Mouse (Mus musculus): Measurements from ENCODE around the gene Lrrc8c. TPM values are rescaled to one million over a fixed set of nuclear protein-coding genes. Genes with fewer than 3 reads are reported as not detected.

Lrrc8c gene
- total and polyA plus RNA-seq, 3 experiments = 33.0 to 46.0 TPM; not detected in 1

DNA sequence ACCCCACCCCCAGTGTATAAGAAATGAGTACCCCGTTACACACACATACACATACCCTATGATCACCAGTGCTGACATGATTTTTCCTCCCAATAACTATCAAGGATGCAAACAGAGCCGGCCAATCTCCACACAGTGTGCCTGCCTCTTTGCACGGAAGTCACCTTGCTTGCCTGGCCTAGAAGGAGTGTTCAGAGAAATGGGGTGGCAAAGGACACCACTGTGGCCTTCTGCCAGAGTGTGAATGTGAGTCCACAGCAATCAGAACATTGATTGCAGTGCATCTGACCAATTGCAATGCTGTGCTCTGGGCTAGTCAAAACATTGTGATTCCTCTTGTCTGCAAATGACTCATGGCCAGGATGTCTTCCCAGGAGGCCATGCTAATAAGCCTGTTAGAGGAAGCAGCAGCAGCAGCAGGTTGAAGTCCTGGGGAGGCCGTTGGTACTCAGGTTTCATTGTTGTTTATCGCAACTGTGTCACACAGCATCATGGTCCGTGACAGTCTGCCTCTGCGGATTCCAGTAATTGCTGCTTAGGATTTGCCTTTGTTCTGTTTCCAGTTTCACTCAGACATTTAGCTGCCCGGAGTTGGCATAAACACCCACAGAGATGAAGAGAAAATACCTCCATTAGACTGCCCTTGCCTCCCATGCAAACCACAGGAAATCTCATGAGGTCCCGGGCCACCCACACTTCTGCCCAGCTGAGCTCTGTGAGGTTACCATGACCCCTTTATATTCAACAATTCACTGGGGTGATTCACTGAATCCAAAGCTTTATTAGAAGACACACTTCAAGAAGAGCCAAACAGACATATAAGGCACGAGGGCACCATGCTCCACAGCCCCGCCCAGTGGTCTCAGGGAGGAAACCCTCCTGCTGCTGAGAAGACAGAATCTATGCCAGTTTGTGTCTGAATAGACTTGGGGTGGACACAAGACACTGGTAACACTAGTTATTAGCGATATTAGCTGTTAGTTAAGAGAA lies 18.8 kb upstream of the Lrrc8c start:
- Histone ChIP-seq H3K4me3 (ENCODE audit: control insufficient read depth in 1 of 2, insufficient read depth in 1 of 2, low read depth in 2 of 2, low read length in 2 of 2) (no peak overlapping the region), H3K79me2 (ENCODE audit: control insufficient read depth, insufficient read depth, low read length, poor library complexity) (no peaks in the 10 kb centered on the region), H3K27ac (ENCODE audit: control insufficient read depth, low read depth, low read length) (no peak overlapping the region), H3K9me3 (replicated peaks; ENCODE audit: insufficient read depth, low read length) (no peaks in the 10 kb centered on the region), H3K4me1 (ENCODE audit: control insufficient read depth in 1 of 2, insufficient read depth in 2 of 2, low read length in 2 of 2) (no peaks in the 10 kb centered on the region; a peak in 2 of 4 replicates), H3K36me3 (ENCODE audit: control insufficient read depth in 1 of 2, insufficient read depth in 2 of 2, low read length in 2 of 2) (peaks cover 0 to 3% of the 10 kb centered on the region in 2 experiments; a peak in 2 of 4 replicates), H3K27me3 (ENCODE audit: control insufficient read depth in 1 of 2, insufficient read depth in 2 of 2, low read length in 2 of 2) (no peaks in the 10 kb centered on the region), H3K9ac (ENCODE audit: control insufficient read depth, low read depth, low read length, poor library complexity, severe bottlenecking) (no peak overlapping the region)
- DNase-seq (ENCODE audit: low read depth, low spot score) = no peak
- TF ChIP-seq RAD21 (IDR thresholded peaks at IDR 0.05; ENCODE audit: low read depth, low read length) (peak; percentile 2; the same call in 1 of the 2 replicates), CHD2 (IDR thresholded peaks at IDR 0.05; ENCODE audit: low read length) (no peak), JUND (IDR thresholded peaks at IDR 0.05; ENCODE audit: low read depth, low read length) (no peak), CTCF (IDR thresholded peaks at IDR 0.05 in 2 of 3, conservative IDR thresholded peaks at IDR 0.05 in 1 of 3; ENCODE audit: control insufficient read depth in 1 of 3, insufficient read depth in 1 of 3, low read depth in 2 of 3, low read length in 3 of 3, poor library complexity in 1 of 3, severe bottlenecking in 1 of 3) (peak; percentile 13 to 40 (median 38); a peak in 4 of 6 replicates), CHD1 (IDR thresholded peaks at IDR 0.05; ENCODE audit: low read depth, low read length) (no peak), POLR2A (IDR thresholded peaks at IDR 0.05; ENCODE audit: control insufficient read depth in 1 of 2, insufficient read depth in 1 of 2, low read depth in 1 of 2, low read length in 2 of 2, poor library complexity in 1 of 2) (no peak), SMC3 (IDR thresholded peaks at IDR 0.05; ENCODE audit: low read depth, low read length) (peak; percentile 36)

DNA sequence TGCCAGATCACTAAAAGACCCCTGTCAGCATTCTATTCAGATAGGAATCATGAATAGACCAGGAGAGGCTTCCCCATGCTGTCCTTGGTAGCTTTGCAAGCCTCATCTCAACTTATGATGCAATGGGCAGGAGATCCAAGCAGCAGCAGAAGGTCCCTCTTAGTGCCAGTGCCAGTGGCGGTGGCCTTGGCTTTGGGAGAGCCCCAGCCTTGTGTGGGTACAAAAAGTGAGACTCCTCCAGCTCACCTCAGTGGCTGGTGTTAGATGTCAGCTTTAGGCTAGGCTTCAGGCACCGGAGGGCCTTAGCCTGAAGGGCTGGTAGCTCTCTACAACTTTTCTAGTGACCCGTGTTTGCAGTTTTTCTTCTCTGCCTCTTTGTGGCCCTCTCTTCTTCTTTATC lies 18.1 kb upstream of the Lrrc8c start:
- Histone ChIP-seq H3K27me3 (ENCODE audit: control insufficient read depth in 1 of 2, insufficient read depth in 2 of 2, low read length in 2 of 2) (no peaks in the 10 kb centered on the region), H3K4me1 (ENCODE audit: control insufficient read depth in 1 of 2, insufficient read depth in 2 of 2, low read length in 2 of 2) (no peaks in the 10 kb centered on the region), H3K9ac (ENCODE audit: control insufficient read depth, low read depth, low read length, poor library complexity, severe bottlenecking) (no peak overlapping the region), H3K79me2 (ENCODE audit: control insufficient read depth, insufficient read depth, low read length, poor library complexity) (no peaks in the 10 kb centered on the region), H3K27ac (ENCODE audit: control insufficient read depth, low read depth, low read length) (no peak overlapping the region), H3K36me3 (ENCODE audit: control insufficient read depth in 1 of 2, insufficient read depth in 2 of 2, low read length in 2 of 2) (no peaks in the 10 kb centered on the region), H3K9me3 (replicated peaks; ENCODE audit: insufficient read depth, low read length) (no peaks in the 10 kb centered on the region), H3K4me3 (ENCODE audit: control insufficient read depth in 1 of 2, insufficient read depth in 1 of 2, low read depth in 2 of 2, low read length in 2 of 2) (no peak overlapping the region)
- TF ChIP-seq RCOR1 (IDR thresholded peaks at IDR 0.05; ENCODE audit: low read depth, low read length) (no peak), SIN3A (IDR thresholded peaks at IDR 0.05; ENCODE audit: low read length) (no peak), GABPA (IDR thresholded peaks at IDR 0.05; ENCODE audit: low read depth, low read length) (no peak), POLR2AphosphoS2 (IDR thresholded peaks at IDR 0.05; ENCODE audit: low read length) (no peak), BHLHE40 (IDR thresholded peaks at IDR 0.05; ENCODE audit: borderline replicate concordance, low read depth, low read length) (no peak), ZMIZ1 (IDR thresholded peaks at IDR 0.05; ENCODE audit: low read depth, low read length) (no peak), POLR2AphosphoS5 (IDR thresholded peaks at IDR 0.05; ENCODE audit: borderline replicate concordance, low read depth, low read length) (no peak), CTCF (IDR thresholded peaks at IDR 0.05 in 2 of 3, conservative IDR thresholded peaks at IDR 0.05 in 1 of 3; ENCODE audit: control insufficient read depth in 1 of 3, insufficient read depth in 1 of 3, low read depth in 2 of 3, low read length in 3 of 3, poor library complexity in 1 of 3, severe bottlenecking in 1 of 3) (no peak), JUND (IDR thresholded peaks at IDR 0.05; ENCODE audit: low read depth, low read length) (no peak), ELF1 (IDR thresholded peaks at IDR 0.05; ENCODE audit: low read depth, low read length) (no peak), ZNF384 (IDR thresholded peaks at IDR 0.05; ENCODE audit: low read depth, low read length) (no peak), TBP (IDR thresholded peaks at IDR 0.05; ENCODE audit: low read depth, low read length) (no peak), NRF1 (IDR thresholded peaks at IDR 0.05; ENCODE audit: insufficient read depth, low read depth, low read length, poor library complexity, severe bottlenecking) (no peak), MYC (IDR thresholded peaks at IDR 0.05; ENCODE audit: low read depth, low read length) (no peak), USF2 (IDR thresholded peaks at IDR 0.05; ENCODE audit: borderline replicate concordance in 1 of 2, insufficient read depth in 1 of 2, low read depth in 1 of 2, low read length in 2 of 2) (no peak), MXI1 (IDR thresholded peaks at IDR 0.05; ENCODE audit: low read depth, low read length) (no peak), POLR2A (IDR thresholded peaks at IDR 0.05; ENCODE audit: control insufficient read depth in 1 of 2, insufficient read depth in 1 of 2, low read depth in 1 of 2, low read length in 2 of 2, poor library complexity in 1 of 2) (no peak), E2F4 (IDR thresholded peaks at IDR 0.05; ENCODE audit: borderline replicate concordance, low read depth, low read length) (no peak), MAX (IDR thresholded peaks at IDR 0.05; ENCODE audit: low read length) (no peak), RAD21 (IDR thresholded peaks at IDR 0.05; ENCODE audit: low read depth, low read length) (no peak)
- no peak for DNase-seq (ENCODE audit: low read depth, low spot score)

All from MEL (cell line).